Mouse (Mus musculus) ES-CJ7 (cell line): ENCODE measurements around the gene Dock1.
A peak's percentile ranks its signal among the peaks of the same experiment; 100 is the strongest.

Experiments
- DNase-seq: peaks from one replicate; pipeline ENCODE4 v3.0.0; 2011; ENCODE audit warnings: low read depth, low spot score

The Dock1 gene

GRCm38 (mm10) chr7:134959086-134959485 is 288.6 kb downstream of the Dock1 start:
- DNase-seq: no peak

DNA sequence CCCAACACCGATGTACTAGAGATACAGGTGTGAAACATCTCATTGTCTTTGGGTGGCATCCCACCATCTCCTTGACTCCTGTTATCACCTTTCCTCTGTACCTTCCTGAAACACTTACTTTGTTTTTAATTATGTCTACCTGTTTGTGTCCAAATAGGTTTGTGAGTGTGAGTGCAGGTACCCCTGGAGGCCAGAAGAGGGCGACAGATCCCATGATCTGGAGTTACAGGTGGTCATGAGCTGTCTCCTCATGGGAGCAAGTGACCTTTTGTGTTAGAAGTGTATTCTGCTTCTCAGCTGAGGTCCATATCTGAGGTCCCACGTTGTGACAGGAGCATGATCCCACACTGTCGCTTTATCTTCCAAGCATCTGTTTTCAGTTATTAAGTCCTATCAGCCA is 290.4 kb downstream of the Dock1 start:
- peak; percentile 59 for DNase-seq

DNA sequence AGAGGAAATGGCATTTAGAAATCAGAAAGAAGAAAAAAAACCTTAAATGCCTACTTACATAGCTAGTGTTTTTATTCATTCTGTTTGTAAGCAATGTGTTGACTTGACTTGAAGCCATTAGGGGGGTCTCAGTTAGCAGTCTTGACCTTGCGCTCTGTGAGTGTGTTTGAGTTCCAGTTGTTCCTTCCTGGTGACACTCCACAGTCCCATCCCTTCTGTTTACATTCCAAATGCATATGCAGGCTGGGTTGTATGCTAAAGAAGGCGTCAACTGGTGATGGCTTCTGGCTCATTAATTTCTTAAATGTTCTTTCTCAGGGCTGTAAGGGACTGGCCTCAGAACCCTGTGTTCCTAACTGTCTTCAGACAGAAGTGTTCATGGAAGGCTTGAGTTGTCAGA is 291.2 kb downstream of the Dock1 start:
- no peak for DNase-seq

GRCm38 (mm10) chr7:134990244-134990643 is 319.8 kb downstream of the Dock1 start:
- no peak for DNase-seq

DNA sequence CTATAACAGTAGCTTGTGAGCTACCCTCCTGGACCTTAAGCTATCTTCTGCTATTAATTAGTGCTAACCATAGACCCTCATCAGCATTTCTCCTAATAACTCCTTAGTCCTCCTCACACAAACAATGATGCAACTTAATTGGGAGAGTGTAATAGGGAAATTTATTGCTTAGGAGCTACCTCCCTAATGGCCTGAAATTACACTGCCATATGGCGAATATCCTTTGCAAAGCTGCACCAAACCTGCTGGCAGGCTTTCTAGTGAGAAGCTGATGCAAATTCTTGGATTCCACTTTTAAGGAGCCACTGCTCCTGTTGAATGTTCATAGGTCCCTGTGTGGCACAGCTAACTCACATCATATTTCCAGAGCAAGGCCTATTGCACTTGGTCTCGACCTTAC is 320.5 kb downstream of the Dock1 start:
- no peak for DNase-seq

DNA sequence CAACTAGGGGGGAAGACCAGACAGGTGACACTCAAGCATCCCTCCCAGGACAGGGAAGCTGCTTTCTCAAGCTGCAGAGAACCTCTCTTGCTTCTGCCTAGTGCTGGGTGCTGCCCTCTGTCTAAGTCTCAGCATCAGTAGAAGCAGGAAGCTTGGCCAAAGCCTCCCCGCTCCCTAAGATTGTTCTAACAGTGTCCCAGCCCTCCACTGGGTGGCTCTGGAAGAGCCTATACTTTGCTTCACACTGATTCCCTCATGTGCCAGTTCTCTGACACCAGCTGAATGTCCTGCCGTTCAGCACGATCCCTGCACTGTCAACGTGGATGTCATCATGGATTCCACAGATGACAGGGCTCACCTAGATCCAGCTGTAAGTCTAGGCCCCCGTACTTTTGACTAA is 324.5 kb downstream of the Dock1 start:
- DNase-seq: no peak

DNA sequence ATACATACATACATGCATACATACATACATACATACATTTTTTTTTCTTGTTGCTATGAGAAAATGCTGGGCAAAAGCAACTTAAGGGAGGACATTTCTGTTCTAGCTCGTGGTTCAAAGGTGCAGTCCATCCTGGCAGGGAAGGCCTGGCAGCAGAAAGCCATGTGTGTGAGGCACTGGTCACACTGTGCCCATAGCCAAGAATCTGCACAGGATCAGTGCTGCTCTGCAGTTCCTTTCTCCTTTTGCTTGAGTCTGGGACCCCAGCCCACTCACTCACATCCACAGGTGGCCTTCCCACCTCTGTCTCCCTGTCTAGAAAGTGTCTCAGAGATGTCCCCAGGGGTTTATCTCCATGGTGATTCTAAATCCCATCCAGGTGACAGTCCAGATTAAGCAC is 331.8 kb downstream of the Dock1 start:
- DNase-seq: no peak

DNA sequence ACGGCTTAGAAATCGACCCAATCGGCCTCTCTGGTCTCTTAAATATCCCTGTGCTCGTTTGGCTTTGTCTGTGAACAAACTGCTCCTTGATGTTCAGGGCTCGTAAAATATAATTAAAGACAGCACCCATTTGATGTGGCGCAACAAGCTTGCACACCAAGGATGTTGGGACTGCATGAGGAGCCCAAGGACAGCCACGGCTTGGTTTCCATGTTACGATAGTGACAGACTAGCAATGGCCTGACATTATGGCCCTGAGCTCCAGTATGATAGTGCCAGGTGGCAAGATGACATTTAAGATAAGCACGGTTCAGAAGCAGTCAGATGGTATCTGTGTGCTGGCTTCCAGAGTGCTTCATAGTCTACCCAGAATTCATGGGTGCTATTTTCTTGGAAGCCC is 332.4 kb downstream of the Dock1 start:
- DNase-seq: no peak

GRCm38 (mm10) chr7:135005964-135006560 is 335.6 kb downstream of the Dock1 start:
- no peak for DNase-seq

GRCm38 (mm10) chr7:135008021-135008420 is 337.6 kb downstream of the Dock1 start:
- DNase-seq: no peak

DNA sequence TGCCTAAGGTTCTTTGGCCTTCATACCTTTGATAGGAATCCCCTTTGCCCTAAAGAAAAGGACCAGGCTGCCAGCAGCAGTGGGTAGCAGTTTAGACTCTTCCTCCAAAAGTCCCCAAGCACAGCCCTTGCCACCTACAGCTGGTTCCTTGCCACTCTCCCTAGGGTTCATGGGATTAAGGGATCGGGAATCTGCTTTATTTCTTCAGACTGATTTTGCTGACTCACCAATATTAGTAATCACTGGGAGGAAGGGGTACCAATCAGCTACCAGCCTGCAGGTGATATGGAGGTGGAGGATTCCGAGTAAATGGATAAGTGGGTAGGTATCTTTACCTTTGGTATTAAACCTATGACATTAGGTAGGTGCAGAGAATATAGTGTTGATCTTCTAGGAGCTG is 340.5 kb downstream of the Dock1 start:
- no peak for DNase-seq

GRCm38 (mm10) chr7:135017531-135017930 is 347.1 kb downstream of the Dock1 start:
- DNase-seq: no peak

GRCm38 (mm10) chr7:135020762-135021161 is 350.3 kb downstream of the Dock1 start:
- no peak for DNase-seq

- DNase-seq: no peak
Observed at GRCm38 (mm10) chr7:135021544-135022100, 351.2 kb downstream of the Dock1 start.

DNA sequence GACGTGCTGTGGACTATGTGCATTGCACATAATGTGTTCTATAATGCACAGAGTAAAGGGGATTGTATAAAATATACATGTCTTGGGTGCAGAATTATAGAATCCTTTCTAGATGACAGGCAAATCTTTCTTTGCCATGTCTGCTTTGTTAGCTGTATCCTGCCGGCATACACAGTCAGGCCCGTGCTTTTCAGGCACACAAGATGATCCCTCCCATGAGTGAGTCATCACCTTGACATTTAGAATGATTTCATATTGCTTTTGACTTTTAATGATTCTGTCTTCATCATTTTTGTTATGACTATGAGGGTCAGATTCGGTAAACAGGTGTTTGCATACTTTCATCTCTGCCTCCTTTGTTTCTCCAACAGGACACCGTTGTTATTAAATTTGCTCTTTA is 354.1 kb downstream of the Dock1 start:
- no peak for DNase-seq

GRCm38 (mm10) chr7:135028716-135029115 is 358.3 kb downstream of the Dock1 start:
- no peak for DNase-seq

DNA sequence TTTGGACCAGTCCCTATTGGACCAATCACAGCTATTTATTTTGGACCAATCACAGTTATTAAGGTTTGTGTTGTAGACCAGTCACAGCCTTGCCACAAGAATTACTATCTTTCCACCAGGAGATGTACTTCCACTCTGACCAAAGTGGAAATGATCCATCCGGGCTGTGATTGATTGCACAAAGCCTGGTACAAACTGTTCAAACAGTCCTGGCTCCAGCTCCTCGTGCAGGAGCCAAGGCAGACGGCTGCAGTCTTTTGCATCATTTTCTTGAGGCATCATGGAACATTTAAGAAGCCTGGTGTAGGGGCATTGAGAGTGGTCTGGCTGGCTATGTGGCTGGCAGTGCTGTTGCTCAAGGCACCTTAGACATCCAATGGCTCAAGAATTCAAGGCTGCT is 358.7 kb downstream of the Dock1 start:
- DNase-seq: no peak

DNA sequence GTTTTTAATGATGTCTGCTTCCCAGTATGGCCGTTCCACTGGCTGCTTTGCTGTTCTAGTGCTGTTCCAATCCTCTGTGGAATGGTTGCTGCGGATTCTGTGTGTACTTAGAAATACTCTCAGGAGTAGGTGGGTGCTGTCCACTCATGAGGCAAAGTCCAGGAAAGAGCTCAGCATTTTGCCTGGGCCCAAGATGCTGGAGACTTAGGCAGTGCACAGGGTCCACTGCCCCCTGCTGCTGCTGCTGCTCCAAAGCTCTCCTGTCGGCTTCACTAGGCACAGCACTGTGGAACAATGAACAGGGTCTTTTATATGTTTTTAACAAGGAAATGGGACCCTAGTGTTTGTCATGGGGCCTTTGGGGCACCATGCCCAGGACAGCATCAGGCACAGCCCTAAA is 361.0 kb downstream of the Dock1 start:
- DNase-seq: no peak

GRCm38 (mm10) chr7:135034811-135035210 is 364.4 kb downstream of the Dock1 start:
- no peak for DNase-seq

DNA sequence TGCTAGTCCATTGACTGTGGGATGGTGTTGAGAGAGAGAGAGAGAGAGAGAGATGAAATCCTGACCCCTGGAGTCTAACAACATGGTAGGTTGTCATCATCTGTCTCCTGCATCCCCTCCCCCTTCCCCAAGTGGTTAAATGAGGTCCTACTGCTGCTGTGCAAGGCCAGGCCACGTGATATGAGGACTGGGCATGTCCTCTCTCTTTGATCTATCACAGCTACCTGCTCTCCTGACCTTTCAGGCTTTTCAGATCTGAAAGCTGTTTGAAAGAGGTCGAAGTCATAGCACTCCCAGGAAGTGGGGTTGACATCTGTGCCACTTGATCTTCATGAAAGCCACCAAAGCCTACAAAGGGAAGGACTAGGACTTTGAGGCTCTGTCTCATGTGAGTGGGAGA is 365.2 kb downstream of the Dock1 start:
- DNase-seq: no peak

DNA sequence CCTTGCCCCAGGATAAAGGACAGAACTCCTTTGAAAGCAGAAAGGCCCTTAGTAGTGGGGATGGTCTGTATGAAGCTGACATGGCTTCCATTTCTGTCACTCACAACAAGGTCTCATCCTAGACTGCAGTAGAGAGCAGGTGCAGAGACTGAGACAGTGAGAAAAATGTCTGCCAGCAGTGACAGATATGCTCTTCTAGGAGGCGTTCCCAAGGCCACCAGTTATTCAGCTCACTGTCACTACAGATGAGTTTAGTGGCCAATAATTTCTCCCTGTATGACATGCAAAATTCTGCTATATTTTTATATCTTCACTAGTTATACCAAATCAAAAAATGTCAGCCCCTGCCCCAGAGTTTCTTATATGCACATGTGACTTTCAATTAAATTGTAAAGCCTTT is 368.5 kb downstream of the Dock1 start:
- DNase-seq: no peak

GRCm38 (mm10) chr7:135043931-135044765 is 373.7 kb downstream of the Dock1 start:
- no peak for DNase-seq

DNA sequence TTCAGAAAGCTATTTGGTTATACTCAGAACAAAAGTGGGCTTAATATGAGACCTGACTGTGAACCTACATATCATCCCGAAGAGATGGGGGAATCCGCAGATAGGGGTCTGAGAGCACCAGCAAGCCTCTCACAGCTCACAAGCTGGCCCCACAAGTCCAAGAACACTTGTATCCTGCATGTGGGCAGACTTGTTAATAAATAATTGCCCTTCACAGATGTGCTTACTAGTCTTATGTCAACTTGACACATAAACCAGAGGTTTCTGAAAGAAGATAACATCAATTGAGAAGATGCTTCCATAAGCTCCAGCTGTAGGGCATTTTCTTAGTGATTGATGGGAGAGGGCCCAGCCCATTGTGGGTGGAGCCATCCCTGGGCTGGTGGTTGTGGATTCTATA is 379.0 kb downstream of the Dock1 start:
- DNase-seq: no peak
